Mouse (Mus musculus) retina, postnatal 1 day (tissue): Measurements from ENCODE around the gene Sh2d1b2.
"Not testable (repeated sequence)": the region's sequence is repeated elsewhere in the genome, so short reads cannot be mapped to it uniquely, and the experiment has no call there.

Experiments
- DNase-seq: peaks from one replicate; pipeline ENCODE4 v3.0.0-alpha.2; 2012

Gene Sh2d1b2

GRCm38 (mm10) chr1:170232688-170233087 lies at the start of gene Sh2d1b2:
Gene Sh2d1b2, plus strand, starts transcription at chr1:170232749.
- not testable (repeated sequence) for DNase-seq

DNA sequence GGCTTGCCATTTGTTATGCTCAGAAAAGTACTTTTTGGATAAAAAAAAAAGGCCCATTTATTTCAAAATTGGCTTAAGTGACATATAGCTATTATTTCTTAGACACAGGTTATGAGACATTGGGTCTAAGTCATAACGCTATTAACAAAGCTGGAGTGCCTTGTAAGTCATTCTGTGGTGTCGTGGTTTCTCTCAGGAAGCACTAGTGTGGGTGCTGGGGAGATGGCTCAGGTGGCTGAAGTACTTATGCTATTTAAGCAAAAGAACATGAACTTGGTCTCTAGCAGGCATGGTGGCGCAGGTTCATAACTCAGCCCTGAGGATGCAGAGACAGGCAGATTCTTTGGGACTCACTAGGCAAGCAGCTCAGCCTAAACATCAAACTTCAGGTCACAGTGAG lies 47.4 kb upstream of the Sh2d1b2 start:
- no peak for DNase-seq

- DNase-seq: no peak
Observed at GRCm38 (mm10) chr1:170186531-170186930, 46.0 kb upstream of the Sh2d1b2 start.

GRCm38 (mm10) chr1:170188601-170189000 lies 43.9 kb upstream of the Sh2d1b2 start:
- DNase-seq: no peak

DNA sequence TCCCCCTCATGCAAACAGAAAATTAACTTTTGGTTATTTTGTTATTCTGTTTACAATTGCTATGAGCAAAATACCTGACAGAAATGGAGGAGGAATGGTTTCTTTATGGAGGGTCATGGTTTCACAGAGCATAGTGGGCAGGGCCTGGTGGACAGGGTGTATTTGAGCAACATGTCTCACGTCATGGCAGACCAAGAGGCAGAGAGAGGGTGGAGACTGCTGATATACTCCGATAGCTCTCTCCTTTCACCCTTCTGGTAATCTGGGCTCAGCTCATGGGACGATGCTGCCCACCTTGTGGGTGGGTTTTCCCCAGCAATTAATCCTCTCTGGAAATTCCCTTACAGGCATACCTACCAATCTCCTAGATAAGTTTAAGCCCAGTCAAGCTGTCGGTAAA lies 42.3 kb upstream of the Sh2d1b2 start:
- DNase-seq: no peak

- DNase-seq: no peak
Observed at GRCm38 (mm10) chr1:170191925-170192324, 40.6 kb upstream of the Sh2d1b2 start.

DNA sequence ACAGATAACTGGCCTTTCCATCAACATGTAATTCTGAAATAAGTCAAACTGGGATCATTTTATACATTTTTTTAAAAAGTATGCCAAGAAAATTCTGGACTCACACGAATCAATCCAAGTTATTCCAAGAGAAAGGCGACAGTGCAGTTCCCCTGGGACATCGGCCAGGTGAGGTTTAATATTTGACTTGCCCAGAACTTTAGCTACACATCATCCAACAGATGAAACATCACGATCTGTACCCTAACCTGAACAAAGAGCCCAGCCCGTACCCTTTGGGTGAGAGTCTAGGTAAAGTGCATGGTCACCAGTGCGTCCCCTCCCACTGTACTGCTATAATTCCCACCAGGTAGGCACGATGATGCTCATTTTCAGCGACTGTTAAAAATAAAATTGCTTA lies 36.3 kb upstream of the Sh2d1b2 start:
- DNase-seq: no peak

- peak; percentile 41 for DNase-seq
Observed at GRCm38 (mm10) chr1:170200379-170200778, 32.2 kb upstream of the Sh2d1b2 start.

- DNase-seq: no peak
Observed at GRCm38 (mm10) chr1:170206395-170206794, 26.2 kb upstream of the Sh2d1b2 start.

- no peak for DNase-seq
Observed at GRCm38 (mm10) chr1:170213181-170213879, 19.2 kb upstream of the Sh2d1b2 start.

DNA sequence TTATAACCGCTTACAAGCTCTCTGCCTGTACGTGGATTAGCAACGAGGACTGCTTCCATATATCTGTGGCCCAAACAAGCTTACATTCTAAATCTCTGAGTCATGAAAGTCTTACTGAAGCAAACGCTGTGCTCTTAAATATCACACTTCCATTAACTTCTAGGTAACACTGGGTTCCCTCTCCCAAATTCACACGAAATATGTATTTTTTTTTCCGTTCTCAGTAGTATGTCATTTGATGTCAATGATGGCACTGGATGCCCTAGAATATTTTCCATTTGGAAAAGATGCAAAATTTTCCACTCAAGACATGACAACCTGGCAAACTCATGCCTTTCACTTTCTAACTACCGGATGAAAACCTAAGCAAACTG lies 18.2 kb upstream of the Sh2d1b2 start:
- DNase-seq: peak; percentile 3

DNA sequence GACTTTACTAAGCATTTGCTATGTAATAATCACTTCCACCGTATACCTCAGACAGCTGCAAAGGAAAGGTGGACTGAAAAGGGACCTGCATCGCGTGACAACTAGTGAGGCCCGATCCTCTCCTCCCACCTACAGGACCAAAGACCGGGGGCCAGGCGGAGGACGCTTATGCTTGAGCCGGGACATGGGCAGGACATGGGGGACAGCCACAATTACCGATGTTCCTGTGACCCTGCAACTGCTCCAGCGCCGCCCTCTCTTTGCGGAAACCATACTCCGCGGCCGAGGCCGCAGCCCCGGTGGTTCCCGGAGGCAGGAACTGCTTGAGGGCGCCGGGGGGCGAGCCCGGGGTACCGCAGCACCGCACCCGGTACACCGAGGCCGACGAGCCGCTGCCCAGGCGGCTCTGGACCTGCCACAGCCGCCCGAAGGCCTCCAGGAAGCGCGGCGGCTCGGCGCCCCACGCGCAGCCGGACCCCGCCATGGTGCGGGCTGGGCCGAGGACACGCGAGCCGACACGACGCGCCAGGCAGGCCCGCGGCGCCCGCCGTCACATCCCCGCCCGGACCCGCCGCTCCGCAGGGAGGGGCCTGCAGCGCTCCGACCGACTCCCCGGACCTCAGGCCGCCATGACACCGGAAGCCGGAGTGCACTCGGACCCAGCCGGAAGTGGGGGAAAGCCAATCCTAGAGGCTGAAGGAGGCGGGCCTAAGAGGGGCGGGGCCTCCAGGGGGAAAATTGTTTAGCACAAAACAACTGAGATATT lies 17.6 kb upstream of the Sh2d1b2 start, which contains the start of gene Uhmk1:
Gene Uhmk1 (minus strand): TSS at position 641 of the 766 bp plus-strand sequence.
- DNase-seq: peak; percentile 94

- DNase-seq: no peak
Observed at GRCm38 (mm10) chr1:170215590-170215989, 17.0 kb upstream of the Sh2d1b2 start.

- peak; percentile 61 for DNase-seq
Observed at GRCm38 (mm10) chr1:170218091-170218884, 14.3 kb upstream of the Sh2d1b2 start.

- no peak for DNase-seq
Observed at GRCm38 (mm10) chr1:170220351-170220750, 12.2 kb upstream of the Sh2d1b2 start.

- DNase-seq: no peak
Observed at GRCm38 (mm10) chr1:170223276-170223675, 9.3 kb upstream of the Sh2d1b2 start.

GRCm38 (mm10) chr1:170245016-170245415 lies 12.5 kb downstream of the Sh2d1b2 start:
- no peak for DNase-seq

GRCm38 (mm10) chr1:170254893-170255559 lies 22.5 kb downstream of the Sh2d1b2 start:
- no peak for DNase-seq

DNA sequence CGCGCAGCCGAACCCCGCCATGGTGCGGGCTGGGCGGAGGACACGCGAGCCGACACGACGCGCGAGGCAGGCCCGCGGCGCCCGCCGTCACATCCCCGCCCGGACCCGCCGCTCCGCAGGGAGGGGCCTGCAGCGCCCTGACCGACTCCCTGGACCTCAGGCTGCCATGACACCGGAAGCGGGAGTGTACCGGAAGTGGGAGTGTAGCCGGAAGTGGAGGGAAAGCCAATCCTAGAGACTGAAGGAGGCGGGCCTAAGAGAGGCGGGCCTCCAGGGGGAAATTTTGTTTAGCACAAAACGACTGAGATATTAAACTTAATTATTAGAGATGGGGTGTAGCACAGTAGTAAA lies 23.0 kb downstream of the Sh2d1b2 start:
- DNase-seq: peak; percentile 94

DNA sequence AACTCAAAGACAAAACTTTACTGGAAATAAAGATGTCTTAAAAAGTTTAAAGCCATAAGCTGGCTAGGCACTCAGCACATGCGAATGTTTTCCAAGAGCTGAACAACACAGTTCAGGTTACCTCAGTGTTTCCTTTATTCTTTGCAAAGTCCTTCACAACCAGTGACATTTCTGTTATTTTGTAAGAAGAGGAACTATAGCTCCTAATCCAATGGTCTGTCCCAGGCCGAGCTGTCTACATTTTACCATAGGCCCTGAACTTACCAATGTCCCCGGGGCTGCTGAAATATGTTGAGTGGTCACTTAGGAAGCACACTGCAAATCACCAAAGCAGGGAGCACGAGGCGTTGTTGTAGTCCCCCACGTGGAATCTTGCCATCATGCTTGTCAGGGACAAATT lies 37.7 kb downstream of the Sh2d1b2 start:
- DNase-seq: no peak

DNA sequence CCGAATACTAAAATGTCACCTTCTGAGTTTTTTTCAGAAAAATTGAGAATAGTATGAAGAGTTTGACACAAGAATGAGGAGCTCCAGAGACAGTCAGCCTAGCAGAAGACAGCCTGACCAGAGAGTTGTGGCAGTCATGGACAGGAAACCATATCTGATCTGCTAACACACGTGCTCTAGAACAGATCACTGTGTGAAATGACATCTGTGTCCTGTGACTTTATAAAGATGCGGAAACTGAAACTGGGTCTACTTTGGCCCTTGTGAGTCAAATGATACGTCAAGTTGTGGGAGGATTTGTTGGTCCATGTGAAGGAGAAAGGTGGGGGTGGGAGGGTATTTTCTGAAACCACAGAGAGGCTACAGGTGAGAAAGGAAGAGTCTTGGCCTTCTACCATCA lies 38.1 kb downstream of the Sh2d1b2 start:
- no peak for DNase-seq

GRCm38 (mm10) chr1:170273252-170273651 lies 40.7 kb downstream of the Sh2d1b2 start:
- DNase-seq: no peak

GRCm38 (mm10) chr1:170277016-170277415 lies 44.5 kb downstream of the Sh2d1b2 start, which contains the start of gene Sh2d1b1:
Gene Sh2d1b1, plus strand, starts transcription at chr1:170277320.
- no peak for DNase-seq
